Mouse (Mus musculus) cerebral cortex, adult 2 months (tissue): ENCODE data around the gene Galnt4.

Experiments used
- WGBS: fragments of 180-500 bp; shearing (Covaris S2); methylation state at CpG from one replicate; pipeline ENCODE4 v1.1.7; 2018; 5-methylcytosine and 5-hydroxymethylcytosine counted together

Gene Galnt4

GRCm38 (mm10) chr10:99115471-99116236 lies 7.7 kb downstream of the Galnt4 start:
- WGBS: 56% methylated on average over 18 of the region's 18 CpGs

- 51% methylated on average over 8 of the region's 8 CpGs for WGBS
These were observed 8.3 kb downstream of the Galnt4 start for GRCm38 (mm10) chr10:99116237-99116632.

DNA sequence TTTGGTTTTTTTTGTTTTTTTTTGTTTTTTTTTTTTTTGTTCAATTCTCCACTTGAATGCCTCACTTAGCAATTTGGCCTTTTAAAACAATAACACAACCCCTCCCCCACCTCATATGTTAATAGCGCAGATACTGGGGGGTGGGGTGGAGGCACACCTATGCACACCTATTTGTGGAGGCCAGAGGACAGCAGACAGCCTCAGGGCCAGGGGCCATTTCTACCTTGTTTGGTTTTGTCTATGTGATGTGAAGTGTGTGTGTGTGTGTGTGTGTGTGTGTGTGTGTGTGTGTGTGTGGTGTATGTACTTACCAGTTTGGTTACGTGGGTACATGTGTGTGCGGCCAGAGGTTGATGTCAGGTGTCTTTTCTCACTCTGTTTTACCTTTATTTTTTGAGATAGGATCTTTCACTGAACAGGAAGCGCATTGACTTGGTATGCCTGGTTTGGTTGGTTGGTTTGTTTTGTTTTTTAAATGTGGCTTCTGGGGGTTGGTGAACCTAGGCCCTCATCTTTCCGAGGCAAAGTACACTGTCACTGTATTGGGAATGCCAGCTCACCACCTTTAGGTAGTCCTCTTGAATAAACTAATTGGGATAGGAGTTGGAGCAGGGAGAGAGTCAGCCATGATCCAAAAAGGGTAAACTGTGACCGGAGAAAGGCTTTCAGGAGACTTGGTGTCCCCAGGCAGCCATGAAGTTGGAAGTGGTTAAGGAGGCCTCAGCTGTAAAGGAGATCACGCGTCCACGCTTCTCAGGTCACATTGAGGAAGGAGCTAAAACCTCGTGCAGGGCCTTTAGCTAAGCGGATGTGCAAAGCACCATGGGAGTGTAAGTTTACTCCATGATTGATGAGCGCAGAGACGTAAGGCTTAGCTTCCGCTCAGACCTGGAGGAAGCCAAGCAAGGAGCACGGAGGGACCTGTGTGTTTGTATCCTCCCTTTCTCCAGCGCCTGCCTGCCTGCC lies 9.0 kb downstream of the Galnt4 start:
- 93% methylated on average over 16 of the region's 16 CpGs for WGBS

GRCm38 (mm10) chr10:99117876-99118275 lies 9.9 kb downstream of the Galnt4 start:
- WGBS: 91% methylated on average over 10 of the region's 10 CpGs

GRCm38 (mm10) chr10:99118697-99119096 lies 10.7 kb downstream of the Galnt4 start:
- 87% methylated on average over 6 of the region's 6 CpGs for WGBS

GRCm38 (mm10) chr10:99119471-99119870 lies 11.5 kb downstream of the Galnt4 start:
- 93% methylated on average over 4 of the region's 4 CpGs for WGBS

GRCm38 (mm10) chr10:99126225-99126624 lies 18.3 kb downstream of the Galnt4 start, which contains the start of gene Phxr2:
Phxr2 (minus strand) TSS chr10:99126325.
- 62% methylated on average over 4 of the region's 4 CpGs for WGBS

- 91% methylated on average over 14 of the region's 14 CpGs for WGBS
These were observed 19.0 kb downstream of the Galnt4 start for GRCm38 (mm10) chr10:99126954-99127353.

DNA sequence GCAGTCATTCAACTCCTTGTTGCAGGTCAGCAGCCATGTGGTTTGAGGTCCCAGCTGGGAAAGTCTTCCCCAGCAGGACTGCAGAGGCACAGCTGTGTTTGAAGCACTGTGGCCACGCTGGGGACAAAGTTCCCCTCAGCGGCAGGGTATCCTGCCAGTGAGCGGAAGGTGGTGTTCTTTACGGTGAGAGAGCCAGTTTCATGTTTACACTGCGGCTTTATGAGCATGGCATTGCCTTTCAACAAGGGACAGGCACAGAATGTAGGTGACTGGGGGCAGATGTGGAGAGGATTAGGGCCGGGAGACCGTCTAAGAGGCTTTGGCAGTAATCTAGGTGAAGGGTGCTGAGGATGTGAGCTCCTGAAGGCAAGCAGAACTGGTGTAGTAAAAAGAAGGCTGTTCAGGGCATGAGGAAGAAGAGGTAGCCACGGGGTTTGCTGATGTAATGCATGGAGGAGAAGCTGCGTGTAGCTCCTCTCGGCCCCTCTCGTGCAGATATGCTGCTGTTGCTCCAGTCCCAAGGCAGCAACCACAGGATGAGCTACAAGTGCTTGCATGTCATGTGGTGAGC lies 19.8 kb downstream of the Galnt4 start:
- 83% methylated on average over 11 of the region's 11 CpGs for WGBS

DNA sequence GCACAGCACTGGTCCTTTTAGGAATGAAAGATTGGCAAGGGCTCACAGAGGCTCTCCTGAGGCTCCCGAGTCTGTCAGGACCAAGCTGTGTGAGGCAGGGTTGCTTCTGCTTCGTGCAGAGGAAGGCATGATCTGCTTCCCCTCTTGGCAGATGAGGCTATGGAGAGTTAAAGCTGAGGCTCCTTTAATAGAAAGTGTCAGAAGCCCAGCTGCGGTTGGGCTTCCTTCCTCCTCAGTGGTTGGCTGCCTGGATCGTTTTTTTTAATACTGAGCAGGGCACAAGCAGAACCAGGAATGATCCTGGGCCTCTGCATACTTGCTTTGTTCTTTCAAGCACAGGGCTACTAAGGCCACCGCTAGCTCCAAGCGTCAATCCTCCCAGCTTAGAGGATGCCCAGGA lies 22.7 kb downstream of the Galnt4 start:
- WGBS: 31% methylated on average over 6 of the region's 6 CpGs

- WGBS: 53% methylated on average over 5 of the region's 5 CpGs
These were observed 23.3 kb downstream of the Galnt4 start for GRCm38 (mm10) chr10:99131298-99131697.

DNA sequence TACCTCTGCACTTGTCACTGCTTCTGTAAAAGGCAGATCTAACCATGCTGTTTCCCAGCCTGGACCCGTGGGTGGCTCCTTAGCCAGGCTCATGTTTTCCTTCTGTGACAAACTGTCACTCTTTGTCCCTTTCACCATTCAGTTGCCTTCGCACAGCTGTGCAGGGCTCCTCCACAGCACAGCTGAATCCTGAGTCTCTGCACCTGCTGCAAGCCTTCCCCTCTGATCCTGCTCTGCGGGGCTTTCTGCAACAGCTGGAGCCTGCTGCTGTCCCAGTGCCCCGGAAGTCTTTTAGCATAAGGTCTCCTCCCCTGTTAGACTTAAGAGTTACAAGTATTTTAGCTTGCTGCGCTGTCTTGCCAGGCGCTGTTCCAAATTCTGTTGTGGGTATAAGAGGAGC lies 24.2 kb downstream of the Galnt4 start:
- WGBS: 45% methylated on average over 6 of the region's 6 CpGs

DNA sequence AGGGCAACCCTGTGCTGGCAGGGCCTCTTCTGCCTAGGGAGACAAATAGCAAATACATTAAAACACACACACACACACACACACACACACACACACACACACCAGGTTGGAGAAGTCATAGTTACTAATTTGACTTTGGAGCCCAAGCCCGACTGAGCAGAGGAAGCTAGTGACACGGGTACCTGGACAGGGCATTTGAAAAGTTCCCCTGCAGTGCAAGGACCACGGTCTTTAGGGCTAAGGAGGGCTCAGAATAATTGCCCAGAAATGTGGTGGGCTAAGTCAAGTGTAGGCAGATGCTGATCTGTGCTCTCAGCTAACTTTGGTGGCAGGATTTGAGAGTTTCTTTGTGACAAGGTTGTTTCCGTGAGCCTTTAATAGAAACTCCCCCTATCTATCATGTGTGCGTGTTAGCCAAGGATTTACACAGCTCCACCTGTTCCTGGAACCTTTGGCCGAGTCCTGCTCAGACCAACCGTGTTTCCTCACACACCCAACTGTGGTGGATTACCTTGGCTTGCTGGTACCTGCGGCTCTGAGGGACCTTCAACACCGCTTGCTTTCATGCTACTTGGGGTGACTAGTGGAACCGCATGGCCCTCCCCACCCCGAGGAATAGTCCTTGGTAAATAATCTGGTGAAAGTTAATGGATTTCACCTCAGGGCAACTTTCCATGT lies 24.8 kb downstream of the Galnt4 start:
- WGBS: 92% methylated on average over 11 of the region's 11 CpGs

DNA sequence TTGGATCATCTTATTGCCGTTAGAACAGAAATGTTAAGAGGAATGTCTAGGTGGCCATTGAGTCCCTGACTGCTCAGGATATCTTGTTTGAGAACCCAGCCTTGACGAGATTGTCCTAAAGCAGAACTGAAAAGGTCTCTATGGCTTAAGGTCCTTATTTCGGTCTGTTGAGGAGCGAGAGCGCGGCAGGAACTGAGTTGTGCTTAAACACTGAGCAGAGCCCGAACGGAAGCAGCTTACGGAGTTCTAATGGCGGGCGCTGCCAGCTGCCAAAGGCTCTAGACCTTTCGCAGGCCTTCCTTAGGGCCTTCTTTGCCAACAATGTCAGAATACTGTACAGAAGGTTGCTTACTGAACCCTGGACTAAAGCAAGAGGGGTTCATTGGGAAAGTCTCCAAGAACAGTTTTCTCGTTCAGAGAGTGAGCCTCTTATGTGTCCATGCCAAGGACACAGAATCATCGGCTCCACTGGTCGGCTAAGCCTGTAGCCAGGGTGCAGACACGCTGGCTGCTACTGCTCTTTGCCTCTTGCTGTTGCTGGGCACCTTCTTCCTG lies 25.4 kb downstream of the Galnt4 start:
- 88% methylated on average over 16 of the region's 16 CpGs for WGBS

GRCm38 (mm10) chr10:99136337-99136736 lies 28.4 kb downstream of the Galnt4 start:
- whole genome bisulfite sequencing: 54% methylated on average over 5 of the region's 5 CpGs

DNA sequence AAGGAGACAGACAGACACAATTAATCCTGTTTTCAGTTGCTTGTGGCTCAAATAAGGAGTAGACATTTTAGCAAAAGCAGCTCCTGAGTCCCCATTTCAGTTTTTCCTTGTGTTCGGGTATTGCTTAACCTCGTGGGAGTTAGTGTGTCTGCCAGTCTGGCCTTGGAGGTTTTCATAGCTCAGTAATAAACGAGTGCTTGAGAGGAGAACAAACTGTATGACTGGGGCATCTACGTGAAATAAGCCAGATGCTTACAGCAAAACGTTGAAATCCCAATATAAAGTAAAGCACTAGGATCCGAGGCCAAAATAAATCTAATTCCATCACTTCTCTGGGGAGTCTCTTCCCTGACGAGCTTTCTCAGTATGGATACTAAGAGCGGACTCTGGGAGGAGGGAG lies 37.7 kb downstream of the Galnt4 start:
- 82% methylated on average over 8 of the region's 8 CpGs for WGBS

DNA sequence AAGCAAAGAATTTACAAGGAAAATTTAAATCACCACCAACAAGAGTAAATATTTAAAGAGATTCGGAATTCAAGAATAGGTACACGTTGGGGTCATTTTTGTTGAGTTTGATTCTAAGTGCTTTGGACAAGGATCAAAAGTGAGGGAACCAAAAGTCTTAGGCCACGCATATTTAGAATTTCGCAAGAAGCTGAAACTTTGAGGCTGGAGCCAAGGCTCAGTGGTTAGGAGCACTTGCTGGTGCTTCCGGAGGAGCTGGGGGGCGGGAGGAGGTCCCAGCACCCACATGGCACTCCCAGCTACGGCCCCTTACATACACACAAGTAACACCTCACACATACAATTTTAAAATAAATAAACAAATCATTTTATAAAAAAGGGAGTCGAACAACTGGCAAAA lies 38.6 kb downstream of the Galnt4 start:
- WGBS: 93% methylated on average over 8 of the region's 8 CpGs

GRCm38 (mm10) chr10:99150016-99150415 lies 42.1 kb downstream of the Galnt4 start:
- 93% methylated on average over 6 of the region's 6 CpGs for WGBS

- 98% methylated on average over 1 of the region's 1 CpGs for WGBS
These were observed 43.6 kb downstream of the Galnt4 start for GRCm38 (mm10) chr10:99151580-99151979.

DNA sequence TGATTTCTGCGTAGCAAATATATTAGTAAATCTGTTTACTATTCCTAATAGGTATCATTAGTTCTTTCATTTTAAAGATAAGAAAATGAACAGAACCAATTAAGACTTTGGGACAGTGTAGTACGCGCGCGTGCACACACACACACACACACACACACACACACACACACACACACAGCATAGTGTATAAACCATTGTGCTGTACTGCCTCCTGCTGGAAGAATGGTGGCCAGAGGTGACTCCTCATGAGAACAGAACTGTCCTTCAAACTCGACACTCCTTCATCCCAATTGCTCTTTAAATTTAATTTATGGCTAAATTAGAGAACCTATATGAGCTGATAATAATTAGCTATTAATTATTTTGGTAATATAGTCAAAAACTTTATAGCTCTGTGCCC lies 44.1 kb downstream of the Galnt4 start:
- 86% methylated on average over 6 of the region's 6 CpGs for WGBS

DNA sequence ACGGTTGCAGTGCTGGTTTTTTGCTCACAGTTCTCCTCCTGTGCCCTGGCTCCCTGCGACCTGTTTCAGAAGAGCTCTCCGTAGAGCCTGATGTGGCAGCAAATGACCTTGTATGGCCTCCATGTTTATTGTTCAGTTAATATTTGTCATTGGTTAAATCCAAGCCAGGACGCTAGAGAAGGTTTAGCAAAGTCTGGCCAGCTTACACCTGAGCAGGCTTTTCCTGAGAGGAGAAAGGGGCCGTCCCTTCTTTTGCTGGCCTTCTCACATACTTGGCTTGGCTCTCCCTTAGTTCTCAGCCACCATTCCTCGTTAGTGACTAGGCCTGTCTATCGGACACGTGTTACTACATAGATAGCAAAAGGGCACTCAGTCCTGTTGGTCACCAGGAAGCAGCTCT lies 46.7 kb downstream of the Galnt4 start:
- 86% methylated on average over 8 of the region's 8 CpGs for WGBS
